Mouse (Mus musculus) C2C12 (cell line): ENCODE measurements around the gene Pnrc1.

ENCODE experiments used
- CEBPB ChIP-seq: IDR thresholded peaks from one replicate; pipeline ENCODE4 v1.6.1; 2011; ENCODE audit warnings: low read depth, mild to moderate bottlenecking, control low read depth, moderate library complexity
- CTCF ChIP-seq: IDR thresholded peaks from one replicate; pipeline ENCODE4 v1.5.1; 2011; ENCODE audit not compliant: control insufficient read depth, insufficient read depth, insufficient read length
- FOSL1 ChIP-seq: IDR thresholded peaks from one replicate; pipeline ENCODE4 v1.8.0; 2011; ENCODE audit warnings: mild to moderate bottlenecking, low read length; ENCODE audit not compliant: poor library complexity, insufficient read depth, severe bottlenecking
- MAX ChIP-seq: IDR thresholded peaks from one replicate; pipeline ENCODE4 v1.6.1; 2011; ENCODE audit warnings: mild to moderate bottlenecking, control low read depth
- MYOD1 ChIP-seq: IDR thresholded peaks from one replicate; pipeline ENCODE4 v1.6.1; 2011; ENCODE audit warnings: low read depth; ENCODE audit not compliant: control insufficient read depth, insufficient read length
- MYOG ChIP-seq: IDR thresholded peaks from one replicate; pipeline ENCODE4 v1.6.1; 2011; ENCODE audit not compliant: control insufficient read depth, insufficient read length; ENCODE audit errors: extremely low read depth
- USF1 ChIP-seq: IDR thresholded peaks from one replicate; pipeline ENCODE4 v1.6.1; 2011; ENCODE audit warnings: low read depth, mild to moderate bottlenecking, control low read depth, moderate library complexity

- TF ChIP-seq CTCF (no peak), MYOG (no peak), MAX (no peak), USF1 (no peak), CEBPB (no peak), MYOD1 (no peak), FOSL1 (no peak)
These were observed 80.8 kb downstream of the Pnrc1 start, which contains the start of gene Srsf12 for GRCm38 (mm10) chr4:33208881-33209841.
